Mouse (Mus musculus) forebrain, embryonic 16.5 days (tissue): Measurements from ENCODE around the gene Ascc1. TPM values are rescaled to one million over a fixed set of nuclear protein-coding genes. Genes with fewer than 3 reads are reported as not detected.

Experiments
- ATAC-seq: fragments of 200-750 bp; cut with Nextera tagmentation; 2 replicates; pipeline ENCODE4 v1.8.0; 2017; ENCODE audit warnings: mild to moderate bottlenecking, moderate library complexity
- H3K27ac ChIP-seq: fragments of 300-500 bp; sonication (generic); 2 replicates; pipeline ENCODE4 v1.5.1; 2014; ENCODE audit warnings: low read length, control low read depth
- H3K27me3 ChIP-seq: fragments of 300-500 bp; sonication (generic); replicated peaks from 2 replicates; pipeline ENCODE4 v1.6.1; 2014; ENCODE audit warnings: low read length; ENCODE audit not compliant: control insufficient read depth, insufficient read depth
- H3K36me3 ChIP-seq: fragments of 300-500 bp; sonication (generic); 2 replicates; pipeline ENCODE4 v1.6.1; 2014; ENCODE audit not compliant: control insufficient read depth, insufficient read depth
- H3K4me1 ChIP-seq: fragments of 300-500 bp; sonication (generic); replicated peaks from 2 replicates; pipeline ENCODE4 v1.6.1; 2014; ENCODE audit warnings: low read length; ENCODE audit not compliant: control insufficient read depth, insufficient read depth
- H3K4me2 ChIP-seq: fragments of 300-500 bp; sonication (generic); 2 replicates; pipeline ENCODE4 v1.6.1; 2014; ENCODE audit warnings: mild to moderate bottlenecking, low read length, control low read depth
- H3K4me3 ChIP-seq: fragments of 300-500 bp; sonication (generic); replicated peaks from 2 replicates; pipeline ENCODE4 v1.5.1; 2014; ENCODE audit warnings: mild to moderate bottlenecking, low read length, control low read depth
- H3K9ac ChIP-seq: fragments of 300-500 bp; sonication (generic); replicated peaks from 2 replicates; pipeline ENCODE4 v1.6.1; 2014; ENCODE audit warnings: low read depth, low read length, control low read depth
- H3K9me3 ChIP-seq: fragments of 300-500 bp; sonication (generic); 2 replicates; pipeline ENCODE4 v1.6.1; 2016; ENCODE audit warnings: low read length; ENCODE audit not compliant: control insufficient read depth
- WGBS: fragments of 180-500 bp; shearing (Covaris S2); extraction: QIAGEN DNeasy Blood & Tissue Kit; methylation state at CpG from one replicate; pipeline ENCODE4 v1.1.7; 2014; 5-methylcytosine and 5-hydroxymethylcytosine counted together
- polyA plus RNA-seq: library from polyadenylated mRNA; unstranded; fragments of >200 nt; fragmentation: Nextera tagmentation; extraction: Ambion mirVana; gene quantifications from 2 replicates; pipeline ENCODE4 v1.2.1, GENCODE M21; 2015

Ascc1 gene
- polyA plus RNA-seq, 1 experiment from 2014 or later, result 50.0 TPM

- Histone ChIP-seq H3K9ac (no peak overlapping the region), H3K27ac (no peak overlapping the region), H3K27me3 (no peaks in the 10 kb centered on the region), H3K9me3 (no peaks in the 10 kb centered on the region), H3K4me3 (no peak overlapping the region), H3K36me3 (no peaks in the 10 kb centered on the region), H3K4me1 (peaks cover 5% of the 10 kb centered on the region; the same call in 1 of the 2 replicates), H3K4me2 (no peak overlapping the region)
- no peak for ATAC-seq
- WGBS, result 77% methylated on average over 3 of the region's 3 CpGs
These were observed 32.0 kb downstream of the Ascc1 start for GRCm38 (mm10) chr10:60034621-60035020.

DNA sequence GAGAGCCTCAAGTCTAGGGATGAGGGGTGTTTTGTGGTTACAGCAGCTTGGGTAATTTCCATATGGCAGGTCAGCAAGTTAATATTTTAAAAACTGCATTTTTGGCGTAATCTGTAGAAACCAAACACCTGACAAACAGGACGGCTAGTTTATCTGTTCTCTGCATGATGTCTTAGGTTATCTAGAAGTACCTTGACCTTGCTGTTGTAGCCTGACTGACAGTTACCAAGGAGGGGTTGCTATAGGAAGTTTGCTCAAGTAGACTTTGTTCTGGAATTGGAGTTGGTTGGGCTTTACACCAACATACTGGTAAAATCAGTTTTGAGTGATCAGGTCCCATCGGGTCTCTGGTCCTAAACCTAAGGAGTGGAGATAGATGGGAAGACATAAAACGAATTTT, 33.1 kb downstream of the Ascc1 start:
- Histone ChIP-seq H3K4me2 (no peak overlapping the region), H3K4me1 (peaks cover 5% of the 10 kb centered on the region; the same call in 1 of the 2 replicates), H3K27me3 (no peaks in the 10 kb centered on the region), H3K36me3 (no peaks in the 10 kb centered on the region), H3K9ac (no peak overlapping the region), H3K27ac (no peak overlapping the region), H3K4me3 (no peak overlapping the region), H3K9me3 (no peaks in the 10 kb centered on the region)
- no peak for ATAC-seq
- 79% methylated on average over 4 of the region's 4 CpGs for WGBS

DNA sequence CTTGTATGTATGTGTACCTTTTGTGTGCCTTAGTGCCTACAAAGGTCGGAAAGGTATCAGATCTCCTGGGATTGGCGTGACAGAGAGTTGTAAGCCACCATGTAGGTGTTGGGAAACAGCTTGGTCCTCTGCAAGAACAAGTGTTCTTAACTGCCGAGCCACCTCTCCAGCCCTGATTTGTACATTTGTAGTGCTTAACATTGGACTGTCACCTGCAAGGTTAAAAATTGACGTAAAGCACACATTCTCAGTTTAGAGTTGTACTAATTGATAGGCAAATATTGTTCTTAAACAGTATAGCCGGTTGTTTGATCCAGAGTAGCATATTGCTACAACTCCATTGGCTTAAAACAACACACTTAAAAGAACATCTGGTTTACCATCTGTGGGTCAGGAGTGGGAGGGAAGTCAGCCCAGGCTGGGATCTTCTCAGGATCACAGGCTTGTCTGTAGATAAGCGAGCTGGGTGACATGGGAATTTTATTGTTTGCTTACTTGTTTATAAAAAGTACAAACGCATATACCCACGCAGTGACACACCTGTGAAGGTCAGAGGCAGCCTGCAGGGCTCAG, 39.8 kb downstream of the Ascc1 start:
- H3K4me2 ChIP-seq, result no peak overlapping the region
- no peak for ATAC-seq
- no peaks in the 10 kb centered on the region for H3K9me3 ChIP-seq
- 92% methylated on average over 8 of the region's 8 CpGs for WGBS
- peaks cover 7% of the 10 kb centered on the region; the same call in 1 of the 2 replicates for H3K4me1 ChIP-seq
- no peak overlapping the region for H3K4me3 ChIP-seq
- no peaks in the 10 kb centered on the region for H3K27me3 ChIP-seq
- H3K27ac ChIP-seq, result no peak overlapping the region
- no peak overlapping the region for H3K9ac ChIP-seq
- no peaks in the 10 kb centered on the region for H3K36me3 ChIP-seq

DNA sequence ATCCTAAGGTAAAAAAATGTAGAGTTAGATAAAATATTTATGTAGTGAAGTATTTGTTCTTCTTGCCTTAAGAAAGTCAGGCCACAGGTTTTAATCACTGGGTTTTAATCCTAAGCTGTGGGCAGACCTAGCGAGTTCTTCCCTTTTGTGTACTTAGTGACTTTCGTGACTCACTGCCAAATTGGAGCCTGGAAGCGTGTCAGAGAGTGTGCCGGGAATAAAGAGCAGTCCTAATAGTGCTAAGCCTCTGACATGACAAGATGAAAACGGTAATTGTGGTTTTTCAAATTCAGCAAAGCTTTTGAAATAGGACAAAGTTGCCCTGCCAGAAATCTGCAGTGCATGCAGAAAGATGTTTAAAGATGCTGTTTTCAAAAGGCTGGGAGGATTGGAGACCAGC, 44.1 kb downstream of the Ascc1 start:
- no peak overlapping the region for H3K4me2 ChIP-seq
- peak; percentile 75; the same call in 1 of the 2 replicates for ATAC-seq

GRCm38 (mm10) chr10:60050581-60050980, 48.0 kb downstream of the Ascc1 start:
- no peaks in the 10 kb centered on the region for H3K27me3 ChIP-seq
- WGBS, result 91% methylated on average over 10 of the region's 10 CpGs
- no peaks in the 10 kb centered on the region for H3K36me3 ChIP-seq
- H3K9me3 ChIP-seq, result no peaks in the 10 kb centered on the region
- H3K4me1 ChIP-seq, result peaks cover 10% of the 10 kb centered on the region
- H3K4me3 ChIP-seq, result no peak overlapping the region
- no peak overlapping the region for H3K27ac ChIP-seq
- H3K9ac ChIP-seq, result no peak overlapping the region
- no peak for ATAC-seq
- H3K4me2 ChIP-seq, result no peak overlapping the region

More for the DNA sequence above, 44.1 kb downstream of the Ascc1 start:
- Histone ChIP-seq H3K9me3 (no peaks in the 10 kb centered on the region), H3K4me1 (peaks cover 10% of the 10 kb centered on the region), H3K4me3 (no peak overlapping the region), H3K36me3 (no peaks in the 10 kb centered on the region), H3K9ac (no peak overlapping the region), H3K27me3 (no peaks in the 10 kb centered on the region), H3K27ac (no peak overlapping the region)
- WGBS, result 6% methylated on average over 5 of the region's 5 CpGs

GRCm38 (mm10) chr10:60053073-60053472, 50.5 kb downstream of the Ascc1 start:
- no peak overlapping the region for H3K4me2 ChIP-seq
- 83% methylated on average over 4 of the region's 4 CpGs for WGBS
- H3K4me1 ChIP-seq, result no peaks in the 10 kb centered on the region
- H3K27ac ChIP-seq, result no peak overlapping the region
- H3K27me3 ChIP-seq, result no peaks in the 10 kb centered on the region
- peaks cover 5% of the 10 kb centered on the region; the same call in 1 of the 2 replicates for H3K36me3 ChIP-seq
- ATAC-seq, result no peak
- no peak overlapping the region for H3K4me3 ChIP-seq
- H3K9me3 ChIP-seq, result peaks cover 7% of the 10 kb centered on the region
- H3K9ac ChIP-seq, result no peak overlapping the region

GRCm38 (mm10) chr10:60062173-60062572, 59.6 kb downstream of the Ascc1 start:
- H3K4me3 ChIP-seq, result no peak overlapping the region
- H3K4me1 ChIP-seq, result no peaks in the 10 kb centered on the region
- peaks cover 7% of the 10 kb centered on the region for H3K9me3 ChIP-seq
- H3K36me3 ChIP-seq, result peaks cover 7% of the 10 kb centered on the region; the same call in 1 of the 2 replicates
- H3K27me3 ChIP-seq, result no peaks in the 10 kb centered on the region
- H3K27ac ChIP-seq, result no peak overlapping the region
- WGBS, result 78% methylated on average over 5 of the region's 5 CpGs
- ATAC-seq, result no peak
- H3K4me2 ChIP-seq, result no peak overlapping the region
- no peak overlapping the region for H3K9ac ChIP-seq

GRCm38 (mm10) chr10:60062931-60063330, 60.3 kb downstream of the Ascc1 start:
- WGBS, result 32% methylated on average over 5 of the region's 5 CpGs
- H3K27me3 ChIP-seq, result no peaks in the 10 kb centered on the region
- peaks cover 2% of the 10 kb centered on the region; the same call in 1 of the 2 replicates for H3K9me3 ChIP-seq
- no peaks in the 10 kb centered on the region for H3K4me1 ChIP-seq
- no peak overlapping the region for H3K4me3 ChIP-seq
- no peak overlapping the region for H3K9ac ChIP-seq
- H3K36me3 ChIP-seq, result 0 out of 2 replicates have a peak, but pooled peaks cover 2% of the 10 kb centered on the region
- no peak for ATAC-seq
- H3K4me2 ChIP-seq, result no peak overlapping the region
- no peak overlapping the region for H3K27ac ChIP-seq

- H3K36me3 ChIP-seq, result 0 out of 2 replicates have a peak, but pooled peaks cover 2% of the 10 kb centered on the region
- H3K9ac ChIP-seq, result no peak overlapping the region
- no peak overlapping the region for H3K4me3 ChIP-seq
- no peak overlapping the region for H3K4me2 ChIP-seq
- ATAC-seq, result 0 out of 2 replicates have a peak, but pooled peaks have one; percentile 54
- H3K9me3 ChIP-seq, result no peaks in the 10 kb centered on the region
- no peaks in the 10 kb centered on the region for H3K4me1 ChIP-seq
- no peak overlapping the region for H3K27ac ChIP-seq
- H3K27me3 ChIP-seq, result no peaks in the 10 kb centered on the region
- WGBS, result 71% methylated on average over 3 of the region's 3 CpGs
These were observed 63.9 kb downstream of the Ascc1 start for GRCm38 (mm10) chr10:60066524-60066923.
